Mouse (Mus musculus) embryonic facial prominence, embryonic 11.5 days (tissue): ENCODE results near the gene Lrfn3. TPM values are rescaled to one million over a fixed set of nuclear protein-coding genes. Genes with fewer than 3 reads are reported as not detected.
A peak's percentile ranks its signal among the peaks of the same experiment; 100 is the strongest.

Source experiments
- ATAC-seq: fragments of 200-750 bp; cut with Nextera tagmentation; replicated peaks from 2 replicates; pipeline ENCODE4 v1.8.0; 2017; ENCODE audit warnings: low read depth; ENCODE audit not compliant: insufficient number of reproducible peaks, low FRiP score, low TSS enrichment
- DNase-seq: peaks from one replicate; pipeline ENCODE4 v3.0.0-alpha.2; 2015; ENCODE audit warnings: low spot score
- H3K27ac ChIP-seq: fragments of 300-500 bp; sonication (generic); replicated peaks from 2 replicates; pipeline ENCODE4 v1.5.1; 2014; ENCODE audit warnings: mild to moderate bottlenecking, low read depth, low read length, control low read depth
- H3K27me3 ChIP-seq: fragments of 300-500 bp; sonication (generic); 2 replicates; pipeline ENCODE4 v1.6.1; 2014; ENCODE audit warnings: mild to moderate bottlenecking, low read length, moderate library complexity, mixed read lengths; ENCODE audit not compliant: control insufficient read depth, insufficient read depth
- H3K36me3 ChIP-seq: fragments of 300-500 bp; sonication (generic); replicated peaks from 2 replicates; pipeline ENCODE4 v1.6.1; 2014; ENCODE audit warnings: low read depth, mild to moderate bottlenecking, low read length, moderate library complexity, mixed read lengths; ENCODE audit not compliant: control insufficient read depth, insufficient read depth
- H3K4me1 ChIP-seq: fragments of 300-500 bp; sonication (generic); 2 replicates; pipeline ENCODE4 v1.6.1; 2014; ENCODE audit warnings: low read length, mixed read lengths; ENCODE audit not compliant: control insufficient read depth, insufficient read depth
- H3K4me2 ChIP-seq: fragments of 300-500 bp; sonication (generic); 2 replicates; pipeline ENCODE4 v1.6.1; 2014; ENCODE audit warnings: low read depth, mild to moderate bottlenecking, control low read depth, low read length, moderate library complexity
- H3K4me3 ChIP-seq: fragments of 300-500 bp; sonication (generic); 2 replicates; pipeline ENCODE4 v1.5.1; 2014; ENCODE audit warnings: low read depth, low read length, control low read depth
- H3K9ac ChIP-seq: fragments of 300-500 bp; sonication (generic); replicated peaks from 2 replicates; pipeline ENCODE4 v1.6.1; 2014; ENCODE audit warnings: mild to moderate bottlenecking, control low read depth, low read length
- H3K9me3 ChIP-seq: fragments of 300-500 bp; sonication (generic); replicated peaks from 2 replicates; pipeline ENCODE4 v1.6.1; 2016; ENCODE audit warnings: mild to moderate bottlenecking, low read length, inconsistent platforms, mixed read lengths; ENCODE audit not compliant: control insufficient read depth
- WGBS: fragments of 180-500 bp; shearing (Covaris S2); extraction: QIAGEN DNeasy Blood & Tissue Kit; methylation state at CpG from one replicate; pipeline ENCODE4 v1.1.7; 2014; 5-methylcytosine and 5-hydroxymethylcytosine counted together
- polyA plus RNA-seq: library from polyadenylated mRNA; unstranded; fragments of >200 nt; fragmentation: Nextera tagmentation; extraction: Ambion mirVana; gene quantifications from 2 replicates; pipeline ENCODE4 v1.2.1, GENCODE M21; 2014

Gene Lrfn3
- polyA plus RNA-seq, 1 experiment from 2014 or later, result 5.1 TPM

DNA sequence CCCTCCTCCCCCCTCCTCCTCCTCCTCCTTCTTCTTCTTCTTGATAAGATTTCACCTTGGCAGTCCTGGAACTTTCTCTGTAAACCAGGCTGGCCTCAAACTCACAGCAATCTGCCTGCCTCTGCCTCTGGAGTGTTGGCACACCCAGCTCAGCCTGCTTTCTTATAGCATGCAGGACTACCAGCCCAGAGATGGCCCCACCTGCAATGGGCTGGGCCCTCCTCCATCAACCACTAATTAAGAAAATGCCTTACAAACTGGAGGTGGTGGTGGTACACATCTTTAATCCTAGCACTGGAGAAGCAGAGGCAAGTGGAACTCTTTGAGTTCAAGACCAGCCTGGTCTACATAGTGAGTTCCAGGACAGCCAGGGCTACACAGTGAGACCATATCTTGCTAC lies 36.1 kb downstream of the Lrfn3 start:
- Histone ChIP-seq H3K4me2 (no peak overlapping the region), H3K9me3 (no peaks in the 10 kb centered on the region), H3K4me1 (no peaks in the 10 kb centered on the region), H3K36me3 (no peaks in the 10 kb centered on the region), H3K27ac (no peak overlapping the region), H3K4me3 (no peak overlapping the region), H3K27me3 (no peaks in the 10 kb centered on the region), H3K9ac (no peak overlapping the region)
- DNase-seq (no peak), ATAC-seq (no peak)

DNA sequence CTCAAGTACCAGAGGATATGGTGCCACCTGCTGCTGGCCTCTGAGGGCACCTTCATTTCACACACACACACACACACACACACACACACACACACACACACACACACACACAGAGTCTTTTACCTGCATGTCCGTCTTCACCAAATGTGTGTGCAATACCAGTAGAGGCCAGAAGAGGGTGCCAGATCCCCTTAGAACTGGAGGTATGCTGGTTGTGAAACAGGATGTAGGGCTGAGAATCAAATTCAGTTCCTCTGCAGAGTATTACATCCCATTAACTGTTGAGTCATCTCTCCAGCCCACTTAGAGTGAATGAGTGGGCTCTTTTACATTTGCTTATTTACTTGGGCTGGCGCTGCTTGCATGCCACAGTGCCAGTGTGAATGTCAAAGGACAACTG lies 37.2 kb downstream of the Lrfn3 start:
- Histone ChIP-seq H3K4me1 (no peaks in the 10 kb centered on the region), H3K9me3 (no peaks in the 10 kb centered on the region), H3K27me3 (no peaks in the 10 kb centered on the region), H3K4me3 (no peak overlapping the region), H3K4me2 (no peak overlapping the region), H3K36me3 (no peaks in the 10 kb centered on the region), H3K27ac (no peak overlapping the region), H3K9ac (no peak overlapping the region)
- ATAC-seq (no peak), DNase-seq (peak; percentile 58)
- 44% methylated on average over 2 of the region's 2 CpGs for WGBS

DNA sequence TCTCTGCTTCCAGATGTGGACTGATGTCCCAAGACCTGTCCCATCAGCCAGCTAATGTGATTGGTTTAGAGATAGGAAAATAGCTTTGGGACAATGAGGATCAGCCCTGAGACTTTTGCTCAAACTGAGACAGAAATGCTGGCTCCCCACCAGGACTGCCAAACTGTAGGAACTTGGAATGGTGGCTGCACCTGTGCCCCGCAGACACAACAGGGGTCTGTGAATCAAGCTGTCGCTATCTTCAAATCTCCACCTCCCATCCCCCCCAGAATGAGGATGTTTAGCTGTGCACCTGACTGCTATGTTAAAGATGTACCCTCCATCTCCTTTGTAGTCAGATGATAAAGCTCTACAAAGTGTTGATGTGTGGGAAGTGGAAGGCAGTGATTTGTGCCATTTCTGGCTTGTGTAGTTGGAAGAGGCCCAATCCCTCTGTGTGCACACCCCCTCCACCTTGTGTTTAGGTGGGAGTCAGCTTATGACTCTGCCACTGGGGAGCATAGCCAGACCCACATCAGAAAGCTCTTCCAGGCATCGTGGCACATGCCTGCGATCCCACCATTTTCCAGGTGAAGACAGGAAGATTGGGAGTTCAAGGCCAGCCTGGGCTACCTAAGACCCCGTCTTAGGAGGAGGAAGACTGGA lies 38.1 kb downstream of the Lrfn3 start:
- no peak for DNase-seq
- no peaks in the 10 kb centered on the region for H3K27me3 ChIP-seq
- H3K4me1 ChIP-seq, result no peaks in the 10 kb centered on the region
- ATAC-seq, result no peak
- no peak overlapping the region for H3K9ac ChIP-seq
- no peaks in the 10 kb centered on the region for H3K9me3 ChIP-seq
- H3K4me2 ChIP-seq, result no peak overlapping the region
- no peak overlapping the region for H3K4me3 ChIP-seq
- no peak overlapping the region for H3K27ac ChIP-seq
- 81% methylated on average over 5 of the region's 5 CpGs for WGBS
- H3K36me3 ChIP-seq, result no peaks in the 10 kb centered on the region

DNA sequence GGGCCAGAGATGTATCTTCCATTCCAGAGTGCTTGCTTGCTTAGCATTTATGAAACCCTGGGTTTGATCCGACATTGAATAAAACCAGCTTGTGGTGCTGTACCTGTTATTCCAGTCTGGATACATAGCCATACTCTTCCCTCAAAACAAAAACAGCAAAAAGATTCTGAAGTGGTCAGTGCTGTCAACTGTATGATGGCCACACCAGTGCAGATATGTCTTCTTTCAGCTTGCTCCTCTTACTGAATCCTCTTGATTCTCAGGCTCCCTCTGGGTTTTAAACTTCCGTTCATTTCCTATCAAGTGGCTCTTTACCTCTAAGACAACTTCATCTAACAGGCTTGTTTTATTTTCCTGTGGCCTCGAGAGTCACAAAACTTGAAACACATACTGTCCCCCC lies 38.8 kb downstream of the Lrfn3 start, which contains the start of gene Sdhaf1:
Gene Sdhaf1 (minus strand): TSS at position 101 of the 400 bp plus-strand sequence.
- Histone ChIP-seq H3K4me3 (peak within 1 kb of the TSS; percentile 87), H3K27ac (0 out of 2 replicates have a peak within 1 kb of the TSS, but pooled peaks have one; percentile 9), H3K27me3 (no peaks in the 10 kb centered on the region), H3K4me1 (no peaks in the 10 kb centered on the region), H3K9me3 (no peaks in the 10 kb centered on the region), H3K9ac (peak within 1 kb of the TSS; percentile 87), H3K36me3 (no peaks in the 10 kb centered on the region), H3K4me2 (peak within 1 kb of the TSS; percentile 83)
- no peak for DNase-seq
- 74% methylated on average over 3 of the region's 3 CpGs for WGBS
- no peak for ATAC-seq

DNA sequence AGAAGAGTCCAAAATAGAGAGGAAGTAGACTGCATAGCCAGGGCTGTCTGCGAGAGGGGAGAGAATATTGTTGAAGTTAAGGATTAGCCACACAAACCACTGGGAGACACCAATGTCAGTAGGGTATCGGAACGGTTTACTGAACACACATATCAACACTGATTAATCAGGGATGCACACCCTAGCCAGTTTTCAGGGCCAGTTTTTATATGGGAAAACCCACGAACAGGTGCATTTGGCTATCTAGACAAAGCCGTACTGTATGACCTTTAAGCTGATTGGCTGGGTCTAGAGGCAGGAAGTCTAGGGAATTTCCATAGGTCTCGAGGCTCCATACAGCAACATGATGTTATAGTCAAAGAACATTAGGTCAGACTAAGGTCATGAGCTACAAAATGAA lies 39.7 kb downstream of the Lrfn3 start:
- Histone ChIP-seq H3K36me3 (no peaks in the 10 kb centered on the region), H3K4me2 (peak overlapping the region; percentile 83), H3K9me3 (no peaks in the 10 kb centered on the region), H3K4me3 (peak overlapping the region; percentile 87), H3K4me1 (no peaks in the 10 kb centered on the region), H3K9ac (peak overlapping the region; percentile 87), H3K27ac (0 out of 2 replicates have a peak overlapping the region, but pooled peaks have one; percentile 9), H3K27me3 (no peaks in the 10 kb centered on the region)
- DNase-seq (no peak), ATAC-seq (no peak)
- WGBS, result 33% methylated on average over 6 of the region's 6 CpGs

DNA sequence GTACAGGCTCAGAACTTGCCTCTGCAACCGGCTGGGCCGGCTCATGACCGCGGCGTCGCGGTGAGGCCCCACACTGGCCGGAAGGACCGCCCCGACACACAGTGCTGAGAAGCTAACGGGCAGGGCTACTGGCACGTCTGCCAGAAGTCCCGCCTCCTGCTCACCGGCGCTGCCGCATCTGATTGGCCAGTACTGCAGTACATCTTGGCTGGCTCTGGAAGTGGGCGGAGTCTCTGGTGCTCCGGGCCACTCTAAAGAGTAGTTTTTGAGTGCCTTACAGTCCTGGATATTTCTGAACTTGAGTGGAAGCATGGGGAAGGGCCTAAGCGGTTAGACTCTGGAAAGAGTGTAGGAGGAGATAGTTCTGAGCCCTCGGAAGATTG lies 40.3 kb downstream of the Lrfn3 start:
- Histone ChIP-seq H3K9me3 (no peaks in the 10 kb centered on the region), H3K4me3 (peak overlapping the region; percentile 87), H3K9ac (peak overlapping the region; percentile 87), H3K36me3 (no peaks in the 10 kb centered on the region), H3K4me1 (no peaks in the 10 kb centered on the region), H3K4me2 (peak overlapping the region; percentile 83), H3K27me3 (no peaks in the 10 kb centered on the region), H3K27ac (peak overlapping the region; percentile 80; the same call in 1 of the 2 replicates)
- ATAC-seq (peak; percentile 98), DNase-seq (peak; percentile 97)
- 0% methylated on average over 20 of the region's 20 CpGs for WGBS

DNA sequence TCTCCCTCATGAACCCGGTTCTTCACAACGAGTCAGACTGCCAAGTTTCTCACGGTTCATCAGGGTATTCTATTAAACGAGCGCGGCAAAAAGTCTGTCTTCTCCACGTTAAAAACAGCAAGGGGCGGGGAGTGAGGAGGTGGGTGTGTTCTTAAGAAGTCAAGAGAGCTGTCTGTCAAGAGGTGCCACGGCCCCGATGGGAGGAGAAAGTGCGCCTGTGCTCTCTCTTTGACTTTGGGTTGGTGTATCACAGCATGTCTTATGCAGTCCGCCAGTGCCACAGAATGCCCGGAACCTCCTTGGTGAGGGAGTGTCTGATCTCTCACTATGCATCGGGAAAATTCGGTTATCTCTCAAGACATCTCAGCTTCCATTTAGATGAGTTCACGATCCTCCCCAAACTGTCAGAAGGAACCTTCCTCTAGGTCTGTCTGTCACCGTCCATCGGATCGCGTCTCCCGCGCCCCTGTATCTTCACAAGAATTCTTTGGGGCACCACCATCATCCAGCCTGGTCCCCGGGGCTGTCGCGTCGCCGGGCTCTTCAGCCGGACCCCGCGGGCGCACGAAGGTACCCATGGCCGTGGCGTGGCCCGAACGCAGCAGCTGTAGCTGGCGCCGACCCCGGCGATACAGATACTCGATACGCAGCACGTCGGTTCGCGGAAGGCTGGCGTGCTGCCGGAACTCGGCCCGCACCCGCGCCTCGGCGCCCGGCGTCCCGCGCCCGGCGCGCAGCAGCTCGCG lies 40.9 kb downstream of the Lrfn3 start, which contains the start of gene E130208F15Rik:
Gene E130208F15Rik (plus strand): TSS at position 202 of the 746 bp plus-strand sequence.
- DNase-seq, result peak; percentile 76
- Histone ChIP-seq H3K27me3 (no peaks in the 10 kb centered on the region), H3K4me2 (peak within 1 kb of the TSS; percentile 83), H3K9me3 (no peaks in the 10 kb centered on the region), H3K27ac (peak within 1 kb of the TSS; percentile 80; the same call in 1 of the 2 replicates), H3K4me1 (no peaks in the 10 kb centered on the region), H3K4me3 (peak within 1 kb of the TSS; percentile 87), H3K9ac (peak within 1 kb of the TSS; percentile 87), H3K36me3 (no peaks in the 10 kb centered on the region)
- under 1% methylated on average over 63 of the region's 63 CpGs for WGBS
- ATAC-seq, result peak; percentile 76

DNA sequence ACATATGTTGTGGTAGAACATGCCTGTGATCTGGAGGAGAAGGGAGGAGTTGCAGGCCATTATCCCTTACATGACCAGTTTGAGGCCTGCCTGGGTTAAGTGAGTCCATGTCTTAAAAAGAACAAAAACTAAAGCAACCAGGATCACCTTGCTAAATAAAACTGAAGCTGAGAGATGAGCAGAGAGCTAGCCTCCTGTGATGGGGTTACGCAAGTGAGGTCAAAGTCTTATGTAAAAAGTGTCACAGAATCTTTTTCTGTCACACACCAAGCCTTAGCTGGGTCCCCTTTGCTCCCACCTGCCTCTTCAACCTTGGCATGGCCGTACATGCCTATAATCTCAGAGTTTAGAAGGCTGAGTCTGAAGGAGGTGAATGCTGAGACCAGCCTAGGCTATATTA lies 41.6 kb downstream of the Lrfn3 start:
- ATAC-seq, result no peak
- Histone ChIP-seq H3K4me3 (no peak overlapping the region; the same call in 1 of the 2 replicates), H3K4me1 (no peaks in the 10 kb centered on the region), H3K4me2 (peak overlapping the region; percentile 83), H3K27me3 (no peaks in the 10 kb centered on the region), H3K9me3 (no peaks in the 10 kb centered on the region), H3K36me3 (no peaks in the 10 kb centered on the region), H3K9ac (peak overlapping the region; percentile 5; the same call in 1 of the 2 replicates), H3K27ac (no peak overlapping the region)
- 72% methylated on average over 2 of the region's 2 CpGs for WGBS
- no peak for DNase-seq
